Mouse (Mus musculus) mouse embryonic stem cell (cell line): ENCODE results near the gene Smtnl2.

ENCODE experiments used
- in situ Hi-C, 2 experiments: fragments of 300-500 bp; cut with MboI; formaldehyde crosslinking; loops; 1 replicate in 1 of 2; 3 replicates in 1 of 2; pipeline ENCODE4 v1.14.3; 2019 to 2020; ENCODE audit warnings: low sequenced_read_pairs in 2 of 2, low pct_unique_long_range_greater_than_20kb in 1 of 2, mixed read lengths in 1 of 2; ENCODE audit not compliant: unreplicated experiment in 1 of 2

Gene Smtnl2

DNA sequence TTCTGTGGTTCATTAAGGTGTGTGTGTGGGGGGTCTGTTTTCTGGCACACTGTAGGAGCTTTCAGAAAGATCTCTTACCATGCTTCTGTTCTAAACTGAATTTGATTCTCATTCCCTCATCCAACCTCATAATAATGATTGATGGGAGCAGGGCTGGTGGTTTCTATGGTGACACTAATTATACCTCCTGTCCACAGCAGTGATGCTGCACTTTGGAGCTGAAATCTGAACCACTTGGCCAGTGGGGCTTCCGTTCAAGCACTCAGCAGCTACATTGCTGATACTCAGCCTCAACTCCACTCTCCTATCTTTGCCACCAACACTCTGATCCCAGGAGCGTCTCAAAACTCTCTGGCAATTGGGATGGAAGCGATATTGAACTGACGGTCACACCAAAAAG, 32.2 kb downstream of the Smtnl2 start:
- in situ Hi-C loops: no loop called here

DNA sequence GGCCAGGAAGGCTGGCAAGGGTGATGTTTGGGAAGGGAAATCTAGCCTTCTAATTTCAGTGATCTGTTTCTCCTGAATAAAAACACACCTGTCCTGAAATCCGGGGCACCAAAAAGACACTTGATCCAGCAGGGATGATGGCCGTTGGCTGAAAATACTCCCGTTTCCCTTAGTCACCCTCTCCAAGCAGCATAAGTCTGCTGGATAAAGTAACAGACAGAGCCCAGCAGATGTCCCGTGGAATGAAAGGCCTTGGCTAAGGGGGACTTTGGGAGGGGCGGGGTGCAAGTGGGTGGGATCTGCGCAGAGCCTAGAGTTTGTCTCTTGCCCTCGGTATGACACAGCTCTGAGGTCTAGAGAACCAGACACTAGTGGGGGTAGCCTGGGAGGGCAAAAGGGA, 33.3 kb downstream of the Smtnl2 start:
- in situ Hi-C loops: no loop called here

DNA sequence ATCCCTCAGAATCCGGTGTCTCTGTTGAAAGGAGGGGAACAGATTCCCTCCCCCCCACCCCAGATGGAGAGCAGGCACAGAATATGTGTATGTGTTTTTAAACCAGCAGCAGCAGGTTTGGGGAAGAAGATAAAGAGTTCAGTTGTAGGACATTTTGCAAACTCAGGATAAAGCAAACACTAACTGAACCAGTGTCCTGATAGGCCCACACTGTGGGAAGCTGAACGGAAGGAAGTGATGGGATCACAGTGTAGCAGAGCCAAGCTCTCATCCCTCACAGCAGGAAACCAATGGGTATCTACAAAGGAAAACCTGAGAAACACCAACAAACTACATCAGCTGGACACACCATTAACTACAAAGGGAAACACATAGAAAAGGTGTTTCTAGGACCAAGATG, 35.0 kb downstream of the Smtnl2 start:
- in situ Hi-C loops: no loop called here

DNA sequence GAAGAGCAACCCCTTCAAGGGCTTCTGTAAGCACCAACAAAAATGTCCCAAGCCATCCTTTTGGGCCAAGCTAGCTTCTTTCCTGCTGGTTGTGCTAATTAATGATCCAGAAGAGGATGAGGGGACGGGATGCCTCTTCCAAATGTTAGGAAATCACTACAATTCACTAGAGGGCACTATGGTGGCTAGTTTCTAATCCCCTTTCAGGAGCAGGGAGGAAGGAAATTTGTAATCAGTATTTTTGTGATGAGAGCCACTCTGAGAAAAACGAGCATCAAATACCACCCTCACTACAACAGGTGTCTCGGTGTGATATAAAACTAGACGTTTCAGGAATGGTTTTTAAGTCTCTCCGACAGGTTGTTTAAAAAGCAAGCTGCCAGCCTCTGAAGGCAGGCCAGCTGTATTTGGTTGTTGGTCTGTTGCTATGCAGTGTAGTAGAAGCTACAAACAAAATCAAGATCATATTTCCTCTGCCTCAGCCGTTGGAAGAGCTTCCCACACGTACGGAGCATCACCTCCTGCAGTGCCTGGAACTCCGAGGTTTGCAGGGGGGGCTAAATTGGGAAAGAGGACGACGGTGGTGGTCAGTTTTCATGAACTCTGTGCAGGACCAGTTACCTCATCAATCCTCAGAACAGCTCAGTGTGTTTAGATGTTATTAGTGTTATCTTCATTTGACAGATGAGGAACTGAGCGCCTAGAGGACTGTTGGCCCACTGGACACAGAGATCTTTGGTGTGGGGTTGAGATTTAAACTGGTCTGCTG, 41.4 kb downstream of the Smtnl2 start:
- in situ Hi-C loops: no loop called here

DNA sequence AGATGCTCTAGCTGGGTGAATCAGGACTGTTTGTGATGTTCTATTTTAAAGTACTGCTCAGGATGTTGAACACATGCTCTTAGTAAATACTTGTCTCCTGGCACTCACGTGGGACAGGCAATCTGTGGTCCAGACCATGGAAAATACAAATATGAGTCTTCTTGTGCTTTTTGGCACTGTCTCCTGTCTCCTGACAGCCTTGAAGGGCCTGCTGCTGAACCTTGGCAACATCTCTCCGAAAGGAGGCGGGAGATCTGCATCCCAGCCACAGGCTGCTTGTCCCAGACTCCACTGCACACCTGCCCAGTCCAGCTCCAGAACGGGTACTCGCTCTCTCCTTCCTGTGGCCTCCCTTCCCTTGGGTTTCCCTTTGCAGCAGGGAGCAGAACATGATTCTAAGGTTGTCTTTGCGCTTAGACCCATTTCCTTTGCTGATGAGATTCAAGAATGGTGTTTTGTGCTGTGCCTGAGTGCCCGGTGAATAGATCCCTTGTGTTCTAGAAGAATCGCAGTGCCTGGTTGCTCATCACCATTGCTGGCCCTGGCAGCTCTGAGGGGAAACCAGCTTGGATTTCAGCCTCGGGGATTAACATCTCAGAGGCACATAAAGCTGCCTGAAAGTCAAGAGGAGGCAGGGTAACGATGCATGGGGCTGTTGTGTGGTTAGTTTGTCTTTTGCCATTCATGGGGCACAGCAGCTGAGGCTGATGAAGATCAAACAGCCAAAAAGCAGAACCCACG, 43.4 kb downstream of the Smtnl2 start:
- in situ Hi-C loops: no loop called here

DNA sequence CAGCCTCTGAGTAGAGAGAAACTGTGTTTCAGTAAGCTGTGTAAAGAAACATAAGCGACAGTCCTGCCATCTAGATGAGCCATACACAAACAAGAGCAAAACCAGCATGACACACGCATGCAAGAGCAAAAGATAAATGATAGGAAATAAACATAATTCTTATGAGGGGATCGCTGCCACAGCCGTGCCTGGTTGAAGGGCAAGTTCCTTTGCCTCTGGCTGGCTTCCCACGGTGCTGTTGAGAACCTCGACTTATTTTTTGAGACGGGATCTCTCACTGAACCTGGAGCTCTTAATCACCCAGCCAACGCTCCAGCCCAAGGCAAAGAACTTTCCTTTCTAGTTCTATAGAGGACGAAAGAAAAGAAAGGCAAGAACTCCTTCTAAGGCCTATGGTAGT, 45.4 kb downstream of the Smtnl2 start:
- in situ Hi-C loops: no loop called here

DNA sequence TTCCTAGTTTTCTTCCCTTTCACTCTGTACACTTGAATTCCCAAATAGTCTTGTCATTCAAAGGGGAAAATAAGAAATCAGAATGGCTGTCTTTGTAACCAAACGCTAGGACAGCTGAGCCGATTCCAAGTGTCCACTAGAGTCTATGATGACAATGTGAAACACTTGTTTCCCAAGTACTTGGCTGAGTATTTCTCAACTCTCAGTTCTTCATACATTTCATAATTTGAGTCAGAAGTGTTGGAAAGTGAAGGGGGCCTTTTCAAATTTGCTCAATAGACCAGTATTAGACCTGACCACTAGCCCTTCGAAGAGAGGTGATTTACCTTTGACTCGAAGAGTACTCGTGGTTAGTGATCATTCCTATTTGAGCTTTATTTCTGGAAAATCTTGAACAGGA, 47.0 kb downstream of the Smtnl2 start:
- in situ Hi-C loops: no loop called here

DNA sequence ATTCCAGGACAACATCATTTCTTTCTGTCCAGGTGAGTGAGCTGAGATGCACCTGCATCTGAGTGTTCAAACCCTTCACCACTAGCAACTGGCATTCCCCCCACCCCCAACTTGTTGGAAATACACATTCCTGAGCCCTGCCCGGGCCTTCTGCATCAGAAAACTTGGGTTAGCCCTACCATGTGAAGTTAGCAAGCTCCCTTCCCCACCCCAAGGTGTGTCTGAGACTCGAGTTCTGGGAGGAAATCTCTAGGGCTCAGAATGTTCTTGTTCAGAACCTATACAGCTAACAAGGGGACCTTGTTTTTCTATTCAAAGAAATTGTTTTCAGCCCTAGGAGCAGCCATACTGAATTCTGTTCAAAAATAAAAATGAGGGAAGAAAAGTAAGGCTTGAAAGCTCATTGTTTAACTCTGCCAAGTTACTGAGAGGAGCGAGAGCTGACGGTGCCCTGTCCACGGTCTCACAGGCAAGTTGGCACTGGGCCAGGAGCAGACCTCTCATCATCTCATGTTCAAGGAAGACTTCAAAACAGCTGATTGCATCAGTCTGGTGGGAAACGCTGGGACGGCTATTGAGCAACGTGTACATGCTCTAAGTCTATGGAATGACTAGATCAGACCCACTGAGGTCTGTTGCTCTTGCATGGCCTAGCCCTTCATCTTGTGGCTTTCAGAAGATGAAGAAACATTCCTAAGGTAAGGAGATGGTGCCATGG, 47.8 kb downstream of the Smtnl2 start:
- in situ Hi-C loops: no loop called here

DNA sequence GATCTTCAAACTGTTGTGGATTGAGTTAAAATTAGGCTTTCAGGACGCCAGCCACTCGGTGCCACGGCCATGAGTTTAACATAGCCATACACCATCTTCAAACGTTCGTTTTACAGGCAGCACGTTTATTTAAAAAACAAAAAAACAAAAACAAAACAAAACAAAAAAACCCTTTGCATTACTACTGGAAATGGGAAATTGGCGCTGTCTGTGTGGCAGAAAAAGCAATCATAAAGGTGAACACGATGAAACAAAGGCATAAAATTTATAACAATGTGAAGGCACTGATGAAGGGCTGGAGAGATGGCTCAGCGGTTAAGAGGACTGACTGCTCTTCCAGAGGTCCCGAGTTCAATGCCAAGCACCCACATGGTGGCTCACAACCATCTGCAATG, 49.2 kb downstream of the Smtnl2 start, which contains the start of gene Tekt1:
Gene Tekt1 (minus strand): TSS at position 96 of the 395 bp plus-strand sequence.
- in situ Hi-C loops: no loop called here

DNA sequence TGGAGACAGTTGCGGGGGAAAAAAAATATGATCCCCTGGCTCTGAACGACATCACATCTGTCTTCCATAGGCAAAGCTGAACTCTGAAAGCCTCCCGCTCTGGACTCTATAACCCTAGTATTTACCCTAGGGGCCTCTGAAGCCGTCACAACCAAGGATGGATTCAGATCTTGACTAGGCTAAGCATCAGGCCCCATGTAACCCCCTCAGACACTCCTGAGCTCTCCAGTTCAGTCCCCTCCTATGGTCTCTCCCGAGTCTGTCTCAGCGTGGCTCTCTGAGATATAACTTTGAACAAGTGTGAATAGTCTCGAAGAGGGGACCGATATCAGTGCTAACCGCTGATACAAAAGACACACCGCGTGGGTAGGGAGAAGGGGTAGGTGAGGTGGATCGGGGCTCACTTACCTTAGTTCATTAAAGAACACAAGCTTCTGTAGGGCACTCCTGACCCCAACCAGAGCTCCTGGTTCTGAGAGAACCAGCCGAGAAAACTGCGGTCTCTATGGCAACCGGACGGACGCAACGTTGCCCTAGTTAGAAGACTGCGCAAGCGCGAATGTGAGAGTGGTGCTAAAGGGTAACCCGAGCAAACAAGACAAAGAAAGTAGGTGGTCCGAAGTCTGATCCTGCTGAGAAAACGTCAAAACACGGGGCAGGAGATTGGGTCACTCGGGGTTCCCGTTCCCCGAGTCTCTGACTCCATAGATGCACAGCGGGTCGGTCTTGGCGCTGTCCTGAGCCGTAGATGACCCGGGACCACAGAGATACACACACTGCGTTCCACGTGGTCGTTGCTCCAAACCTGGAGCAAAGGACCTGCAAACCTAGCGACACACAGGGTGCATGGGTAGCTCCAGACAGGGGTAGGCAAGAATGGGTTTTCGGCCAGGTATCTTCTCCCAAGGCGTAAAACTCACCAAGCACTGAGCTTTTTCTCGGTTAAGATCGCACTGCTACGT, 49.8 kb downstream of the Smtnl2 start:
- in situ Hi-C loops: no loop called here

DNA sequence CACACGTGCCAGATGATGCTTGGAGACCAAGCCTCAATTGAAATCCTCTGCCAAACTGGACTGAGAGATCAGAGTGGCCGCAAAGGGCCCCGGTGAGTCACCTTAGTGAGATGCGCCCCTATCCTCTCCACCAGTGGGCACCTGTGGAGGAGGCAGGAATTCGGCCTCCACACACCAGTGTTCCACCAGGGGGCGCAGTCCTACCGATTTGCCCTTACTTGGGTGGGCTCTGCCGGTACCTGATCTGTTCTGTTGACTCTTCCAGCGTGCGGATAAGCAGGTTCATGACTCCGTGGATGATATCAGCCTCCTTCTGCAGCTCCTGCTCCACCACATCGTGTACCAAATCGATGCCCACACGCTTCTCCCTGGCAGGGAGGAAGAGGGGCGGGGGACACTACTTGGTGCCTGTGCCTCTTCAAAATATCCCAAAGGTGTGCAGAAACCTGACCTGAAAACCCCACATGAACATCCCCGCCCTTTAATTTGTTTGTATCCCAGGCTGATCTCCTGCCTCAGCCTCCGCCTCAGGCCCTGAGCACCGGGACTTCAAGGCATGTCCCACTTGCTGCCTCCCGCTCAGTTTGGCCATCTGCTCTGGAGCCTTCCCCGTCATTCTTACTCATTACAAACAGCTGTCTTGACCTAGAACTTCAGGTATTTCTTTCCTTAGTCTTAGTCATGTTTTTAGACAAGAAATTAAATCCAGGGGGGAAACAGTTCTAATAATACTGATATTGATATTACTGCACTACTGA, 56.4 kb downstream of the Smtnl2 start:
- in situ Hi-C loops: loop anchor here in 1 of 2 experiments (5.0 kb wide), 1 partner anchor 67 kb away; no protein-coding TSS in a partner anchor

DNA sequence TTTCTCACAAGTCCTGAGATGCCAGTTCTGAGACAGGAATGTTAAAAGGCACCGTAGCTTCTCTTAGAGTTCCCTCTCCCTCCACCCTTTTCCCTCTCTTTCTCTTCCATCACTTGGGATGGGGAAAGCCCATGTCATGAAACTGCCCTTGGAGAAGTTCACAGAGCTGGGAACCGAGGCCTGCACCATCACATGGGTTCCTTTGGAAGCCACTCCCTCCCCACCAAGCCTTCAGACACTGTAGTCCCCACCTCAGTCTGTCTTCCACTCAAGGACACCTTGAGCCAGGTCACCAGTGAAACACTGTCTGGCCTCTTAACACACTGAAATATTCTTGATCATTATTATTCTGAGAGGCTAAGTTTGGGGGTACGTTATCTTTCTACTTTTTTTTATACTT, 58.3 kb downstream of the Smtnl2 start:
- in situ Hi-C loops: no loop called here

DNA sequence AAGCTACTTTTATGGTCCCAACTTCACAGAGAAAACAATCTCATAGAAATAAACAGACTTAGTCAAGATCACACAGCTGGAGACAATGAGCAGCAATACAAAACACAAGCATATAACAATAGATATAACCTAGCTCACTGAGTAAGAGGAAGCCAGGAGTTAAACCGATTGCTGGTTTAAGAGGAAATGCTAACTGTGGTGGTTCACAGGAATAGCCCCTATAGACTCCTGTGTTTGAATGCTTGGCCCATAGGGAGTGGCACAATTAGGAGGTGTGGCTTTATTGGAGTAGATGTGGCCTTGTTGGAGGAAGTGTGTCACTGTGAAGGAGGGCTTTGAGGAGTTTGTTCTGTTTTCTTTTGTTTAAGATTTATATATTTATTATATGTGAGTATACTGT, 59.2 kb downstream of the Smtnl2 start:
- in situ Hi-C loops: no loop called here

DNA sequence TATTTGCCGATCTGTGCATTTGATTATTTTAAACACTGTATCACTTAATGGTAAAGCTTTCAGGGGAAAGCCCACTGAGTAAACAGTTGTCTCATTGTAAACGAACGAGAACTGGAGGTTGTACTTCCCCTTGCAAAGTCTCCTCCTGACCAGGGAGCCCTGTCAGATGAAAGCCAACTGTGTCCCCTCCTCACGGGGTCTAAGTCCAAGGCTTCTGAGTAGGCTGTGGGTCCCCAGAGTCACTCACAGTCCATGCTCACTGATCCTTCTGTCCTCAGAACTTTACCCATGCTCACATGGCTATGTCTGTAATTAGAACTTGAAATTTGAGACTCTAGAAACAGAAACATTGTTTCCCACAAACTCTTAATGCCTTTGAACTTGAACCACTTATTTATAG, 61.9 kb downstream of the Smtnl2 start:
- in situ Hi-C loops: loop anchor here (10.0 to 25.0 kb wide), 3 partner anchors 125 to 188 kb away; no protein-coding TSS in a partner anchor

DNA sequence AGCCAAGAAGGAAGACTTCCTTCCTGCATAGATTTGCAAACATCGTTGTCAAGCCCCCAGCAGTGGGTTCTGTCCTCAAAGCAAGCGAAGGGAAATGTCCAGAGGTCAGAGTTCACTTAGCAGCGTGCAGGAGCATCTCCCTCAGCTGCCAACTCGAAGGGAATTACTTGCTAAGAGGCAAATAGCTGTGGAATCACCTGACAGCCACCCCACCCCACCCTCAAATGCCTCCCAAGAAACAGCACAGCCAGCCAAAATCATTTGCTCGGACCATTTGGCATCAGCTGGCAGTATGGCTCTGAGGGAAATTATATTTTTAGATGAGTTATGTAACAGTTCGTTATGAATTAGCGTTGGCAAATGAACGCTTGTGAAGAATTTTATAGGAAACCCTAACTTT, 62.5 kb downstream of the Smtnl2 start:
- in situ Hi-C loops: loop anchor here (10.0 to 25.0 kb wide), 3 partner anchors 124 to 188 kb away; no protein-coding TSS in a partner anchor

DNA sequence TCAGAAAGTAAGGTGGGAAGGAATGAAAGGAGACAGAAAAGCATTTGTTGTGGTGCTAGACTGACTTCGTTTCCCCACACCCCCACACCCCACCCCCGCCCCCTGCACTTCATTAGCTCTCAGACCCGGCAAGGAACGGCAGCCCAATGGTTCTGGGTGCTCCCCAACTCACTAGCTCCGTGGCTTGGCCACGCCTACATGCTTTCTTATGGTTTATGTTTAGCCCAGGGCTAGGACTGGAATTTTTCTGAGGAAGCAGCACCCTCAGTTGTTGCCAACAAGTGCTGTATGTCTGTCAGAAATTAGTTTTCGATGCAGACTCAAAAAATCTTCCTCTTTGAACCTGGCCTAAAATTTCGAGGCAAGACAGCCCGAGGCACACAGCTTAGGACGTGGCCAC, 63.0 kb downstream of the Smtnl2 start:
- in situ Hi-C loops: loop anchor here (10.0 to 25.0 kb wide), 3 partner anchors 124 to 189 kb away; no protein-coding TSS in a partner anchor

DNA sequence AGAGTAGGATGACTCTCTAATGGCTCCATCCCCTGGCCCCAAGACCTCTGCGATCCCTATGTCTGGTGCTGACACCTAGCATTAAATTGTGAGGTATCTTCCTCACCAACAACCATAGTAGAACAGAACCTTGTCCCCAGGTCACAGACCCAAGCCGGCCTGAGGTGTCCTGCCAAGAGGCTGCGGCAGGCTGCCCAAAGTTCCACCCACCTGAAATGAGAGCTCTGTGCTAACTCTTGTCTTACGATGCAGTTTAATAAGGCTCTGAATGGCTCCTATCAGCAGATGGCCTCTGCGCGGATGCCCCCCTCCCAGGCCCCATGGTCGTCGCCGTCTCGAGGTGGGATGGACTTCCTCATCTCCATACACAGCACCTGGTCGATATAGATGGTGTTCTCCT, 67.0 kb downstream of the Smtnl2 start:
- in situ Hi-C loops: loop anchor here (5.0 to 25.0 kb wide), 5 partner anchors 83 to 223 kb away; no protein-coding TSS in a partner anchor
